Mouse (Mus musculus) MEL (cell line): ENCODE measurements at regions not wholly inside any gene's neighbourhood (a gene's known extent, or its start where the extent isn't known, plus 50 kb on each side); places are given as distances from the start of the nearest gene placed in this dataset.

Source experiments
- CHD2 ChIP-seq: IDR thresholded peaks from 2 replicates; pipeline ENCODE4 v1.6.1; 2011; ENCODE audit warnings: low read length, improper control_type of control experiment
- CTCF ChIP-seq, 3 experiments: IDR thresholded peaks in 2 of 3; conservative IDR thresholded peaks in 1 of 3; 2 replicates each; pipeline ENCODE4 v1.5.1; 2011 to 2012; ENCODE audit warnings: low read length in 3 of 3, low read depth in 2 of 3, mild to moderate bottlenecking in 2 of 3, improper control_type of control experiment in 1 of 3, inconsistent platforms in 1 of 3, mixed read lengths in 1 of 3, moderate library complexity in 1 of 3; ENCODE audit not compliant: control insufficient read depth in 1 of 3, insufficient read depth in 1 of 3, poor library complexity in 1 of 3, severe bottlenecking in 1 of 3
- JUND ChIP-seq: IDR thresholded peaks from 2 replicates; pipeline ENCODE4 v1.6.1; 2011; ENCODE audit warnings: low read depth, mild to moderate bottlenecking, improper control_type of control experiment, low read length
- MYC ChIP-seq: IDR thresholded peaks from 2 replicates; pipeline ENCODE4 v1.6.1; 2011; ENCODE audit warnings: low read depth, mild to moderate bottlenecking, low read length, improper control_type of control experiment, moderate library complexity
- POLR2A ChIP-seq, 2 experiments: IDR thresholded peaks; 2 replicates each; pipeline ENCODE4 v1.6.1; 2011 to 2012; ENCODE audit warnings: low read length in 2 of 2, mild to moderate bottlenecking in 2 of 2, control low read depth in 1 of 2, improper control_type of control experiment in 1 of 2, low read depth in 1 of 2, moderate library complexity in 1 of 2; ENCODE audit not compliant: control insufficient read depth in 1 of 2, insufficient read depth in 1 of 2, poor library complexity in 1 of 2
- TCF12 ChIP-seq: IDR thresholded peaks from 2 replicates; pipeline ENCODE4 v1.6.1; 2014; ENCODE audit warnings: low read depth, mild to moderate bottlenecking, inconsistent platforms, low read length, improper control_type of control experiment, moderate library complexity
- USF2 ChIP-seq, 2 experiments: IDR thresholded peaks; 2 replicates each; pipeline ENCODE4 v1.6.1; 2011 to 2012; ENCODE audit warnings: improper control_type of control experiment in 2 of 2, low read length in 2 of 2, borderline replicate concordance in 1 of 2, inconsistent platforms in 1 of 2, low read depth in 1 of 2, mild to moderate bottlenecking in 1 of 2; ENCODE audit not compliant: insufficient read depth in 1 of 2

DNA sequence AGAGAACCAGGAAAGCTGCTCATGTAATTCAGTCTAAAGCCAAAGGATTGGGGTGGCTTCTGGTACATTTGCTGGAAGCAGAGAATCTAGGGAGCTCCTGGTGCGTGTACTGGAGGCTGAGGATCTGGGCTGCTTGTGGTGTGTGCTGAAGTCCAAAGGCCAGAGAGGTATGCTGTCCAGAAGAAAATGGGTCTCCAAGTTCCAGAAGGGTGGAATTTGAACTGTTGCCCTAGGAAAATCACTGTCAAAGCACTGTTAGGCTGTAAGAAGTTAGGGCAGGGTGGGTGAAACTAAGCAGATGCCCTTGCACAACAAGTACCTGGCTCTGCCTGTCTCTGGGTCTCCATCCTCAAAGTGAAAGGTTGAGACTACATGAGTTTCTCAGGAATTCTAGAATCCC lies 201.9 kb upstream of the Serp2 start:
- no peak for TF ChIP-seq TCF12
- TF ChIP-seq USF2 (IDR thresholded peaks at IDR 0.05; ENCODE audit: borderline replicate concordance in 1 of 2, insufficient read depth in 1 of 2, low read depth in 1 of 2, low read length in 2 of 2) = no peak
- TF ChIP-seq CTCF (IDR thresholded peaks at IDR 0.05 in 2 of 3, conservative IDR thresholded peaks at IDR 0.05 in 1 of 3; ENCODE audit: control insufficient read depth in 1 of 3, insufficient read depth in 1 of 3, low read depth in 2 of 3, low read length in 3 of 3, poor library complexity in 1 of 3, severe bottlenecking in 1 of 3) = no peak
- TF ChIP-seq MYC = no peak
- no peak for TF ChIP-seq POLR2A (IDR thresholded peaks at IDR 0.05; ENCODE audit: control insufficient read depth in 1 of 2, insufficient read depth in 1 of 2, low read depth in 1 of 2, low read length in 2 of 2, poor library complexity in 1 of 2)
- no peak for TF ChIP-seq JUND
- TF ChIP-seq CHD2 = no peak
